Mouse (Mus musculus): ENCODE results near the gene Fads3. TPM values are rescaled to one million over a fixed set of nuclear protein-coding genes. Genes with fewer than 3 reads are reported as not detected.

Gene Fads3
- 40.7 and 45.2 TPM in 2 replicates for polyA plus RNA-seq (2016; fragmentation: Nextera tagmentation; extraction: Ambion mirVana)

GRCm38 (mm10) chr19:10041388-10042148, at the start of gene Fads3:
Gene Fads3 (plus strand): TSS chr19:10041569.
- H3K9me3 ChIP-seq (replicated peaks): no peaks in the 10 kb centered on the region
- peak within 1 kb of the TSS; percentile 75 for H3K4me3 ChIP-seq
- peak; percentile 89 for ATAC-seq (ENCODE audit: insufficient number of reproducible peaks, low FRiP score)
- peaks cover 76% of the 10 kb centered on the region for H3K4me1 ChIP-seq (replicated peaks)
- H3K27ac ChIP-seq (ENCODE audit: poor library complexity, severe bottlenecking): peak within 1 kb of the TSS; percentile 88
- no peaks in the 10 kb centered on the region for H3K36me3 ChIP-seq
- WGBS: under 1% methylated on average over 68 of the region's 69 CpGs
- peak within 1 kb of the TSS; percentile 90 for H3K9ac ChIP-seq
- H3K4me2 ChIP-seq: peak within 1 kb of the TSS; percentile 89
- H3K27me3 ChIP-seq (replicated peaks): no peaks in the 10 kb centered on the region

GRCm38 (mm10) chr19:9992011-9992958, 49.1 kb upstream of the Fads3 start:
- Histone ChIP-seq H3K36me3 (no peaks in the 10 kb centered on the region), H3K4me2 (peak overlapping the region; percentile 64), H3K27me3 (replicated peaks) (no peaks in the 10 kb centered on the region), H3K27ac (ENCODE audit: poor library complexity, severe bottlenecking) (no peak overlapping the region), H3K4me3 (peak overlapping the region; percentile 24), H3K9ac (no peak overlapping the region; the same call in 1 of the 2 replicates), H3K9me3 (replicated peaks) (no peaks in the 10 kb centered on the region), H3K4me1 (replicated peaks) (peaks cover 13% of the 10 kb centered on the region)
- ATAC-seq (ENCODE audit: insufficient number of reproducible peaks, low FRiP score): peak; percentile 37; the same call in 1 of the 2 replicates
- 47% methylated on average over 26 of the region's 26 CpGs for WGBS

GRCm38 (mm10) chr19:9993036-9993656, 48.2 kb upstream of the Fads3 start:
- Histone ChIP-seq H3K27me3 (replicated peaks) (no peaks in the 10 kb centered on the region), H3K4me2 (peak overlapping the region; percentile 64), H3K4me1 (replicated peaks) (peaks cover 9% of the 10 kb centered on the region), H3K4me3 (peak overlapping the region; percentile 24), H3K9me3 (replicated peaks) (no peaks in the 10 kb centered on the region), H3K36me3 (no peaks in the 10 kb centered on the region), H3K27ac (ENCODE audit: poor library complexity, severe bottlenecking) (no peak overlapping the region), H3K9ac (peak overlapping the region; percentile 10)
- 6% methylated on average over 17 of the region's 17 CpGs for WGBS
- peak; percentile 75 for ATAC-seq (ENCODE audit: insufficient number of reproducible peaks, low FRiP score)

- WGBS: 70% methylated on average over 12 of the region's 12 CpGs
- no peak overlapping the region for H3K27ac ChIP-seq (ENCODE audit: poor library complexity, severe bottlenecking)
- H3K9ac ChIP-seq: no peak overlapping the region
Measured at GRCm38 (mm10) chr19:9997204-9998062, 43.9 kb upstream of the Fads3 start.

GRCm38 (mm10) chr19:9998063-9998416, 43.3 kb upstream of the Fads3 start:
- no peak overlapping the region for H3K4me3 ChIP-seq
- H3K9me3 ChIP-seq (replicated peaks): no peaks in the 10 kb centered on the region; the same call in 1 of the 2 replicates
- ATAC-seq (ENCODE audit: insufficient number of reproducible peaks, low FRiP score): no peak
- no peaks in the 10 kb centered on the region for H3K27me3 ChIP-seq (replicated peaks)
- H3K4me2 ChIP-seq: no peak overlapping the region
- peaks cover 5% of the 10 kb centered on the region for H3K4me1 ChIP-seq (replicated peaks)
- H3K36me3 ChIP-seq: no peaks in the 10 kb centered on the region
- no peak overlapping the region for H3K27ac ChIP-seq (ENCODE audit: poor library complexity, severe bottlenecking)
- WGBS: 68% methylated on average over 2 of the region's 2 CpGs
- no peak overlapping the region for H3K9ac ChIP-seq

More at GRCm38 (mm10) chr19:9997204-9998062, 43.9 kb upstream of the Fads3 start:
- Histone ChIP-seq H3K36me3 (no peaks in the 10 kb centered on the region), H3K4me2 (no peak overlapping the region), H3K27me3 (replicated peaks) (no peaks in the 10 kb centered on the region), H3K9me3 (replicated peaks) (no peaks in the 10 kb centered on the region; the same call in 1 of the 2 replicates), H3K4me1 (replicated peaks) (peaks cover 7% of the 10 kb centered on the region), H3K4me3 (no peak overlapping the region)
- ATAC-seq (ENCODE audit: insufficient number of reproducible peaks, low FRiP score): no peak

- 60% methylated on average over 13 of the region's 13 CpGs for WGBS
- no peaks in the 10 kb centered on the region for H3K36me3 ChIP-seq
- no peak overlapping the region for H3K4me3 ChIP-seq
- H3K4me2 ChIP-seq: no peak overlapping the region
- no peaks in the 10 kb centered on the region for H3K27me3 ChIP-seq (replicated peaks)
- ATAC-seq (ENCODE audit: insufficient number of reproducible peaks, low FRiP score): 0 out of 2 replicates have a peak, but pooled peaks have one; percentile 7
- H3K27ac ChIP-seq (ENCODE audit: poor library complexity, severe bottlenecking): no peak overlapping the region
- no peak overlapping the region for H3K9ac ChIP-seq
- no peaks in the 10 kb centered on the region for H3K4me1 ChIP-seq (replicated peaks)
- H3K9me3 ChIP-seq (replicated peaks): no peaks in the 10 kb centered on the region; the same call in 1 of the 2 replicates
Measured at GRCm38 (mm10) chr19:9998736-9999486, 42.5 kb upstream of the Fads3 start.

- 28% methylated on average over 3 of the region's 3 CpGs for WGBS
- H3K4me3 ChIP-seq: no peak overlapping the region
- H3K9me3 ChIP-seq (replicated peaks): no peaks in the 10 kb centered on the region; the same call in 1 of the 2 replicates
- no peaks in the 10 kb centered on the region for H3K4me1 ChIP-seq (replicated peaks)
- no peak overlapping the region for H3K9ac ChIP-seq
- no peaks in the 10 kb centered on the region for H3K36me3 ChIP-seq
- no peak overlapping the region for H3K27ac ChIP-seq (ENCODE audit: poor library complexity, severe bottlenecking)
- no peak for ATAC-seq (ENCODE audit: insufficient number of reproducible peaks, low FRiP score)
- H3K4me2 ChIP-seq: no peak overlapping the region
- H3K27me3 ChIP-seq (replicated peaks): no peaks in the 10 kb centered on the region
Measured at GRCm38 (mm10) chr19:10000330-10000729, 41.0 kb upstream of the Fads3 start.

GRCm38 (mm10) chr19:10001206-10001969, 40.0 kb upstream of the Fads3 start, which contains the start of the genes Best1 and Rab3il1:
Gene Best1 (minus strand): TSS chr19:10001633.
Gene Rab3il1 (plus strand): TSS chr19:10001669.
- Histone ChIP-seq H3K4me2 (no peak within 1 kb of the TSS), H3K4me3 (no peak within 1 kb of the TSS), H3K36me3 (no peaks in the 10 kb centered on the region), H3K9ac (no peak within 1 kb of the TSS), H3K27me3 (replicated peaks) (no peaks in the 10 kb centered on the region), H3K27ac (ENCODE audit: poor library complexity, severe bottlenecking) (no peak within 1 kb of the TSS), H3K4me1 (replicated peaks) (no peaks in the 10 kb centered on the region), H3K9me3 (replicated peaks) (no peaks in the 10 kb centered on the region; the same call in 1 of the 2 replicates)
- ATAC-seq (ENCODE audit: insufficient number of reproducible peaks, low FRiP score): no peak
- WGBS: 72% methylated on average over 7 of the region's 7 CpGs

GRCm38 (mm10) chr19:10003696-10004095, 37.7 kb upstream of the Fads3 start:
- no peaks in the 10 kb centered on the region for H3K27me3 ChIP-seq (replicated peaks)
- no peak overlapping the region for H3K4me2 ChIP-seq
- ATAC-seq (ENCODE audit: insufficient number of reproducible peaks, low FRiP score): no peak
- WGBS: 97% methylated on average over 1 of the region's 1 CpGs
- H3K9ac ChIP-seq: no peak overlapping the region
- no peaks in the 10 kb centered on the region for H3K4me1 ChIP-seq (replicated peaks)
- H3K9me3 ChIP-seq (replicated peaks): no peaks in the 10 kb centered on the region; the same call in 1 of the 2 replicates
- no peaks in the 10 kb centered on the region for H3K36me3 ChIP-seq
- H3K27ac ChIP-seq (ENCODE audit: poor library complexity, severe bottlenecking): no peak overlapping the region
- H3K4me3 ChIP-seq: no peak overlapping the region
